Mouse (Mus musculus): Measurements from ENCODE around the gene Col4a1.

Gene Col4a1

DNA sequence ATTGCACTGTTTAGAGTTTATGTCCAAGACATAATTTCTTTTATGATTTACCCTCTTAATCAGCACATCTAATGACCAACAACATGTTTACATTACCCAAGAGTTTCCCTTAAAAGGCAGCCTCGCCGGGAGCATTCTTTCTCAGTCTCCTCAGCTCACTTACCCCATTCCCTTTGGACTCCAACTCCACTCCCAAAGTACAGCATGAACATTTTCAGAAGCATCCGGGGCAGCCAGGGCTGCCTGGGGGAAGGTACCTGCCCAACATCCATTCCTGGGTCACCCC lies 13.4 kb downstream of the Col4a1 start:
- 66% methylated on average over 3 of the region's 3 CpGs for WGBS

DNA sequence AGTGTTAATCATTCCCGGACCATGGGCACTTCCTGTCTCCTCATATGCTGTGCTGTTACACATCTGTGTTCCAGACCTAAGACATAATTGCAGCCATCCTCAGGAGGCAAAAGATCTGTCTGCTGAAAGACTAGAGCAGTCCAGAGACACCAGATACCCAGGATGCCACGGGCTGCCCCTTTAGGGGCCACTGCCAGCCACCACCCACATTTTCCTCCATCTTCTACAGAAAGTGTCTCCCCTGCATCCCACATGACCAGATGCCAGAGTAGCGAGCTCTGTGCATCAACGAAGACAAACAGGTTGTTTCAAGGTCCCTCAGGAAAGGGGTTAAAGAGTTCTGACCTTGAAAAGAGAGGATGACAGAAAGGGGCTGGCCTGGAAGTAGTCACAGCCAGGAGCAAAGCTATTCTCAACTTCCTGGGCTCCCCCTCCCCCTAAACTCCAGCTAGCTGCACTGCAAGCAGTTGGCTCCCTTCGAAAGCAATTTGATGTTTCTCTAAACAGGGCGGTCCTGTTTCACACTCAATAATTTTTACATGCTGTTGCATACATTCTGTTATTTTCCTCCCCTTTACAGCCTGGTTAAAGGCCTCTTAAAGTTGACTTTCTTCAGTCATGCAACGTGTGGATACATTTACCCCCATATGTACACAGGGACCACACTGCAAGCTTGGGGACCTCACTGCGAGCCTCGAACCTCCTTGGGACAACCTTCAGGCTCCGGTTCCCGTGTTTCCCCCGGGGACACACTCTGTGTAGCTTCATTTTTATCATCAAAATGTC lies 13.9 kb downstream of the Col4a1 start:
- 69% methylated on average over 12 of the region's 12 CpGs for WGBS

DNA sequence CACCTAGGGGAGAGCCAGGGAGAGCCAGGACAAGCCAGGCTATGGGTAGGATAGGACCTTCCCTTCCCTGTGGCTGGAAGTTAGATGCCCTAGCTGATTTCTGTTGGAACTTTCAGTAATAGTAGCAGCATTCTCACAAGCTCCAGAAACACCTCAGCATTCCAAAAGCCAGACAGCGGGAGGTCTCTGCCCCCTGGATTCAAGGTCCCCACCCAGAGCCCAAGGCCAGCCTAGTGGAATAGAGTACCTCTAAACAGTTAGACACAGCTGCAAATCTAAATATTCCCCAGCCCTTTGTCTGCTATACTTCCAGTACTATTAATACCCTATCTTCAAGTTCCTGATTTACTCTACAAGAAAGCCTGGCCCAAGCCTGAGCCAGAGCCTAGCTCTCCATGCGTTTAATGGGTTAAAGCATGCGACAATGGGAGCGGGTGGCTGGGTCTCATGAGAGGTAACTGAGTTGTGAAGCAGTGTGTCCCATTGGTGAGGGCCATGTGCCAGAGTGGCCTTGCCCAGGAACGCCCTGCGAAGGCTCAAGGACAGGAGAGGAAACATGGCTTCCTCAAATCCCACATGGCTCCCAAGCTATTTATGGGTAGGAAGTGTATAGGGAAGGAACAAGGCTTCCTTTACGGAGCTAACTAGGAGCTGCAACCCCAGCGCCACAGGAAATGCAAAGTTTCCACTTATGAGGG lies 15.3 kb downstream of the Col4a1 start:
- 68% methylated on average over 8 of the region's 8 CpGs for WGBS

DNA sequence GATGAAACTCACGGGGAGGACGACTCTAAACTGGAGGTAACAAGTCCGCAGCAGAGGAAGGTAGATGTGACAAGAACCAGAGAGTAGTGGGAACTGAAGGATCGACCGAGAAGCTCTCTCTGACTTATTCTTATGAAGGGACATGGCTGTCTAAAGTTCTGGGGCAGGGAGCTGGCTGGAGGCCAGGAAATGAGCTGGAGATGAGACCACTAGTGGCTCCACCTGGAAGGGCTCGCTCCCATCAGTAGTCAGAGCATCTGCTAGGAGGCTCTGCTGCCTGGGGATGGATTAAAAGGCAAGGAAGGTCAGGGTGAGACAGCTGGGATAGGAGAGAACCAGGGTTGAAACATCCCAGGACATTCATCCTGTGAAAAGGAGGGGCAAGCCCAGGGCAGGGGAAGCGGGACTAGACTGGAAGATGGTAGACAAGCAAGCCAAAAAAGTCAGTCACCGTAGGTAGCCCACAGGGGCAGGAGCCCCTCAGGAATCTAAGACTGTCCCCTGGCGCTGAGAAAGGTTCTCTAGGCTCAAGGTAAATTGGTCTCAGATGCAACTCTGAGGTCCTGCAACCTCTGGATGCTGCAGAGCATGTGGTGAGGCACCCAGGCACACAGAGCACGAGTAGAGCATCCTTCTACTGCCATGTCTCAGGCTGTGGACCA lies 16.2 kb downstream of the Col4a1 start:
- WGBS: 87% methylated on average over 10 of the region's 10 CpGs

DNA sequence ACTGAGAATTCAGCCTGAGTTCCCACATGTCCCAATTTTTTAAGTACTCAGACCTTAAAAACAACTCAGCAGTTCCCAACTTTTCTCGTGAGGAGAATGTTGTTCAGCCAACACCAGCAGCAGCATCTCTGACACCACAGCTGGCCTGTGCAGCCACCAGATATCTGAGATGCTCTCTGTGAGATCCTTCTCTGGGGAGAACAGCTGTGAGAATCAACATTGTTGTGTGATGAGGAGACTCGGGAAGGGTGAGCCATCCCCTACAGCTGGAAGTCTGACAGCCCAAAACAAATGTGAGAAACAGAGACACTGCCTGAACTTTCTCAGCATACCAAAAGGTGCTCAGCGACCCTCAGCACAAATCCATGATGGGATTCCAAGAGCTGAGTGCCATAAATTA lies 20.0 kb downstream of the Col4a1 start:
- WGBS: 66% methylated on average over 3 of the region's 3 CpGs

DNA sequence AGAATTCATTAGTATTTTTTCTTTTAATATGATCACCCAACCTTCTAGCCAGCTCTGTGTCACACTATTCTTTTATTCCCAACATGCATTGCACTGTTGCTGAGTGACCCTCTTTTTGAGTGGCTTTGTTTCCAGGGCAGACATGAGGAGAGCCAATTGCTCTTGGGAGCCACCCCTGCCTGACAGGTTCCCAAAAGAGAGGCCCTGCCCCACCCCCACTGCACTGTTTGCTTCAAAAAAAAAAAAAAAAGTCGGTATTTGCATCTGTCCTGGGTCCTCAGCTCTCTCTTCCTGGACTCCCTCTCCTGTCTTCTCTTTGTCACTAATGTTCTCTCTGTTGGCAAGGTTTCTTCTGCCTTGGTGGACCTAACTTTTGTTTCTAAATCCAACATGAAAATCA lies 22.1 kb downstream of the Col4a1 start:
- WGBS: 21% methylated on average over 1 of the region's 1 CpGs

DNA sequence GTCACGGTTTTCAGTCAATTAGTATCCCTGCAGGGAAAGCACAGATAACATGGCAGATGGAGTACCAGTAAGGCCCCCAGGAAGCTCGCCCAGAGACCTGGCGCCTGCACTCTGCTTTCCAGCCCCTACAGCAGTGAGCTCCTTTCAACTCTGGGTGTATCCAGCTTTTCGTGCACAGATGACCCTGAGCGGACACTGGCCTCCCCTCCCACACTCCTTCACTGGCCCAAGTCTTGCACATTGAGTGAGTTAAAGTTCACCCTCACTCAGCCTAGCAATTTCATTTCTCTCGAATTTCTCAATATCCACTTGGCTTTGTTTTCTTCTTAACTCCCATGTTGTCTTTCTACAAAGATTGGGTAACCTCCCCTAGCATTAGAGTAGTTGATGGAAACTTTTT lies 24.3 kb downstream of the Col4a1 start:
- 91% methylated on average over 6 of the region's 6 CpGs for WGBS

DNA sequence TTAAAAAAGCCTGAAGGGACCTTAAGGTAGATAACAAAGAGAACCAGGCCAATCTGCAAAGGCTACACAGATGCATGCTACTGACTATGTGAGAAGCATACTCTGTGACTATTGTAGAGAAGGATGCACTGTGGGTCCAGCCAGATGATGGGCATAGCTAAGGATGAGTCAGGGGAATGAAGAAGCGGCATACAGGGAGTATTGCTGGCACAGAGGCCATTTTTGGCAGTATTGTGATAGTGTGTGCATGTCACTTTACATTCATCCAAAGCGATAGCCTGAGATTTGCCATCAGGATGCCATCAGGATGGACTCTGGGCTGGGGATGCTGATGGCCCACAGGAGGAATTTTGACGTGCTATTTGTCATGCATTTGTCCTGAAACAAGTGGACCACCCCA lies 25.5 kb downstream of the Col4a1 start:
- WGBS: 76% methylated on average over 3 of the region's 3 CpGs

DNA sequence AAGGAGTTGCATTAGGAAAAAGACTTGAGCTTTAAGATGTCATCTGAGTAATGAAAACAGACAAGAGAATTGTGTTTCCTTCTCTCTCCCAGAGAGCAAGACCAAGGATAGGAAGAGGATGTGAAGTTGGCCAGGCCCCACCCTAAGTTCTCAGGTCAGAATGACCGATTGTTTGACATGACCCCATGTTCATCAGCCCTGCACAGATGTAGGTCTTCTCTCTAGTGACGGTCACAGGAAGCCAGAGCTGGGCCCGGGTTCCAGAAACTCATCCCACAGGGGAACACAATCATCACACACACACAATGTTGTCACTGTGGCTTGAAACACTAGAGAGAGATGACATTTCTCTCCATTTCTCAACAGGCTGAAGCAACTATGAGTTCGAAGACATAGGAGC lies 27.2 kb downstream of the Col4a1 start:
- WGBS: 78% methylated on average over 4 of the region's 4 CpGs

DNA sequence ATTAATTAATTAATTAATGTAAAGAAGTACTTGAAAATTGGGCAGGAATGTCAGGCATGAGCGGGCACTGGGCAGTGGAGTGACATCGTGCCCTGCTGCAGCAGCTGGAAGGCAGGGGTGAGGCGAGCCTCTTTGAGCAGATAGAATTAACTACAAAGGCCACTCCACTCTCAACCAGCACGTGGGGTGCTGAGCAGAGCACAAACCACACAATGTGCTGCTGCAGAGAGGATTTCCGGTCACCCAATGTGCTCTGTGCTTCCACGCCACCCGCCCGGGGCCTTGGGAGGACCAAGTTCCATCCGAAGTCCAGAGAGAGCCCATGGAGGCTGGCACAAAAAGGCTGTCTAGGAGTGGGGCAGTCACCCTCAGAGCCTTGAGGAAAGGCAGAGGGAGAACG lies 29.4 kb downstream of the Col4a1 start:
- 70% methylated on average over 10 of the region's 10 CpGs for WGBS

DNA sequence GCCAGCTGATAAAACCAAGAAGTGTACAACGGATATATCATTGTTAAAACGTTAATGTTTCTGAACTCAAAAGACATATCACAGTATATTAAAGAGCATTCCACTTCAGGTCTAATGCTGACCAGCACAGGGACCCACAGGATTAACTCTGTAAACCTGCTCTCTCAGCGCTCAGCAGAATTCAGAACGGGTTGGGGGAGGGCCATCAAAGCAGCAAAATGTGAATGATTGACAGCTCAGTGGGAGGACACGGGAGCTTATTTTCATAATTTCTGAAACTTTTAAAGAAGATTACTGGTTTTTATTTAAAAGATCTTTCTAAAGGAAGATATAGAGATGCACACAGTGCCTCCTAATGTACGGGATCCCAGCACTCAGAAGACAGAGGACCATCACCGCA lies 29.9 kb downstream of the Col4a1 start:
- WGBS: 83% methylated on average over 7 of the region's 7 CpGs

DNA sequence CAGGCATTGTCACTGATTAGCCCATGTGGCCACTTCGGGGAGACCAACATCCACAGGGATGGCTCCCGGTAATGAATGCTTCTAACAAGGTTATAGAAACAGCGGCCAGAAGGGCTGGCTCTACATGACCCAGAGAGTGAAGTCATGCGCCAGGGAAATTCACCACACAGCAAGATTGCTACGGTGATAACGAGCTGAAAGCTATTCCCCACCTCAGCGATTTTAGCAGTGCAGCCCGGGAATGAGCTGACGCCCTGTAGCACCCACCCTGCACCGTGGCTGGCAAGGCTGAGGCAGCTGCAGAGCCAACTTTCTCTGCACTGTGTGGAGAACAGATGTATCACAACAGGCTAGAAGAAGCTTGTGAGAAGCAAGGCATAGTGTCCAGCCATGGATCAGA lies 30.5 kb downstream of the Col4a1 start:
- WGBS: 60% methylated on average over 10 of the region's 10 CpGs

DNA sequence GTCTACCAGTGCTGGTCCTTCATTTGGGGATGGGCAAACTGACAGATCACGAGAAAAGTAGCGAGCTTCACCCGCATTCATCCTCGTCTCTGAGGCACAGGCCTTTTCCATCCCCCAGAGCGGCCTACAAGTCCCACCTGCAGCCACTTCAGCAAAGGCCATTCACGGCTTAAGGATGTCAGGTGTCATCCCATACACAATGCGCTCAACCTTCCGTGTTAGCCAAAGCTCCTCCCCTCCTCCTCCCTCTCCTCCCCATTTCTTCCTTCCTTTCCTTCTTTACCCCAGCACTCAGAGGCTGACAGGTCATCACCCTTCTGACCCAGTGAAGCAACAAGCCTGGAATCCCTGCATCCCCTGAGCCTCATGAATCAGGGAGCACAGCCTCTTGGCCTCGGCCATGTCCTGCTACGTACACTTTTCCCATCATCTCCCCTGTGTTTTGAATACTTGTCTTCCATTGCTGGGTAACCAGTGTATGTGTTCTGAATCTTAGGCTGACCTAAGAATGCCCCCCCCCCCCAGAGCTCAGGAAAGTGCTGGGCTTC lies 31.8 kb downstream of the Col4a1 start:
- 85% methylated on average over 10 of the region's 10 CpGs for WGBS

DNA sequence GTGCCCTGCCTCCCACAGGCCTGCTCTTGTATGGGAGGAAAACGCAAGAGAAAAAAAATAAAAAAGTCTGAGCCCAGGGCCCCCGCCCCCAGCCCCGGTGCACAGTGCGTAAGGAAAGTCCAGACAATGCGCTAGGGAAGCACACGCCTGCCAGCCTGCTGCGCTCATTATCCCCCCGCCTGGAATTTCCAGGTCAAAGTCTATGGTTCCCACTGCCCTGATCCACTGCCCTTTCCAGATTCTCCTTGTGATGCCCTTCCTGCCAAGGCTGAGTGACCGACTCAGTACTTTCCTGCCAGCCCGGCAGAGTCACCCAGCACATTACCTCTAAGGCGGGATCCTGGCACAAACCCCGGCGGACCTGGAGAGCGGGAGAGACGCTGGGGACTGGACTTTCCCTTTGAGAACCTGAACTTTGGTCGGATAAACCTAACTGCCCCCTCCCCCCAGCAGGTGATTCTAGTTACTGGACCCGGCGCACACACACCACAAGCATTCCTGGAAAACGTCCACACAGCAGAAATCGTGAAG lies 33.3 kb downstream of the Col4a1 start:
- 61% methylated on average over 20 of the region's 20 CpGs for whole genome bisulfite sequencing

DNA sequence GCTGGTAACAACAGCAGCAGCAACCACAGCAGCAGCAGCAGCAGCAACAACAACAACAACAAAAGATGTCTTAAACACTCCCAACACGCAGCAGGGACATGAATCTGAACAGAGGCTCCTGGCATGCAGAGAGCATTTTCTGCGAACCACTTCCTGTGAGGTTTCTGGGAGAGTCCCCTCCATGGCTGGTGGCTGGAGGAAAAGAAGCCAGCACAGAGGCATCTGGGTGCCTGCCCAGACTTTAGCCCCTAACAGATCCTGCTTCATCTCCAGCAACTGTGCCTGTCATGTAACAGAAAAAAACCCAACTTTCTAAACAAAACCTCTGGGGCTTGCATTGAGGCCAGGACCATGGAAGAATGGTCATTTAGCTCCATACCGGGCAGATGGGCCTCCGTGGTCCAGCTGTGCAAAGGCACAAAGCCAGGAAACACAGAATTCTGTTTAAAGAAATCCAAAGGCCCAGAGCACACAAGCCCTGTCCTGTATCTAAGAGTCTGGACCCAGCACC lies 34.5 kb downstream of the Col4a1 start:
- 46% methylated on average over 4 of the region's 4 CpGs for WGBS

DNA sequence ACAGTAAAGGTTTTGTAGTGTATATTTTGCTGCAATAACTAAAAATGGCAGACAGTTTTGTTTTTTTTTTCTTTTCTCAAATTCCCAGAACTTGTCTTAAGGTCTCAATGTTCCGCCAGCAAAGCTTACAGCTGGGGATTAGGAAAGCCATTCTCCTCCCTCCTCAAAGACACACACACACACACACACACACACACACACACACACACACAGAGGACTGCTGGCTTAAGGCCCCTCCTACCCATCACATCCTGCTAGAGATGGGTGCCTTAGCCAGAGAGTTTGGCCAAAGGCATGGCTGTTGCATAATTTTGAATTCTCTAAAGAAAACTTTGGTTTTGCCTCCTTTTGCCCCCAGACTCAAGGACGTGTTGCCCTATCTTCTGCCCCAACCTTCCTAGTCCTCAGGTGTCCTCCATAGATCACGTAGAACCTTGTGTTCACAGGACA lies 35.0 kb downstream of the Col4a1 start:
- 53% methylated on average over 3 of the region's 3 CpGs for WGBS

DNA sequence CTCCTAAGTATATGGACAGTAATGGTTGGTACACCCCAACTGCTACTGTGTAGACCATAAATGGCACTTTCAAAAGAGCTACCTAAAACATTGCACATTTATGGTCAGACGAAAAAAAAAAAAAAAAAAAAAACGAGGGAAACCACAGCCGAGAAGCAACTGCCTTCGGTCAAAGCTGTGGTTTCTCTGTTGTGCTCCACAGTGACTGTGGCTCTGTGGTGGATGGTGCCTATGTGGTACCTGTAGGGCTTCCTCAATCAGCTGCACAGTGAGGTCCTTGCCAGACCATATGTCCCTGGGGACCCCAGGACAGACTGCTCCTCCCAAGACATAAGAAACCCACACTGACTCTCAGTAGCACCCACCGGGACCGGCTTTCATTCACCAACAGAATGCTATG lies 36.3 kb downstream of the Col4a1 start:
- 70% methylated on average over 6 of the region's 6 CpGs for WGBS

DNA sequence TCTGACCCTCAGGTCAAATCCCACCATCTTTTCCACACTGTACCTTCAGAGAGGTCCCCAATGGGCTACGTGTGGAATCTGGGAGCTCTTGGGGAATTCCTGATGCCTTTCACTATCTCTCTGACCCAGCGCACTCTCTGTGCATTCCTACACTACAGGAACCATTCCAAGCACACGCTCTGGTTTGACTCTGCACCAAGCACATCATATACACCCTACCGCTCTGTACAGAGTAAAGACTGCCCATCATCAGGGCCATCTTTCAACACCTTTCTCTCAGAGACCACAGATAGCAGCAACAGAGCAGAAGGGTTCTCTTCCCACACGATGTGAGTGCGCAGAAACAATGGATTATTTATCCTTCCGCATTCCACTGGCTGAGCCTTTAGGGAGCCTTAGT lies 38.2 kb downstream of the Col4a1 start:
- 78% methylated on average over 7 of the region's 7 CpGs for WGBS

DNA sequence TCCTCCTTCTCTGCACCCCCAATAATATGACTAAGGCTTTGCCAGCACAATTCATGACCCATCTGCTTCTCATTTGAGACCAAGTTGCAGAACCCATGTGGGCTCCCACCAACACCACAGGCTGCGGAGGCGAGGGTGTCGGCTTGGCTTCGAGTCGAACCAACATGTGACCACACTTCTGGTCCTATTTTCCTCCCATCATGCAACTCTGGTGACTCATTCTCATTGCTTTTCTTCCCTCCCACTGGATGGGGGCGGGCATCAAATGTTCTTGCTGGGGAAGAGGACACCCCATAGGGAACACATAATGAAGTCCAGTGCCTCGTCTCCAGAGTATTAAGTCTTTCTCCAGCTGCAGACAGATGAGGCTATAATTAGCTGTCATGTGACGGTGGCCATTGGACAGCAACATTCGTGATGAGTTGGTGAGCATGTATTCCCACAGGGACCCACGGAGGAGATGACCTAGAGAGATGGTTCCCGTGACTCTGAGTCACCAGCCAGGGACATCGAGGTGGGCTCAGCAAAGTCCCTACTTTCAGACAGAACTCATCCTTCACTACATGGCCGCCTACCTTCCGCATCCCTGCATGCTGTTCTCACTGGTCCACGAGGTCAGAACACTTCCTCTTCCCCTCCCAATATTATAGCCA lies 39.0 kb downstream of the Col4a1 start:
- WGBS: 65% methylated on average over 15 of the region's 15 CpGs

DNA sequence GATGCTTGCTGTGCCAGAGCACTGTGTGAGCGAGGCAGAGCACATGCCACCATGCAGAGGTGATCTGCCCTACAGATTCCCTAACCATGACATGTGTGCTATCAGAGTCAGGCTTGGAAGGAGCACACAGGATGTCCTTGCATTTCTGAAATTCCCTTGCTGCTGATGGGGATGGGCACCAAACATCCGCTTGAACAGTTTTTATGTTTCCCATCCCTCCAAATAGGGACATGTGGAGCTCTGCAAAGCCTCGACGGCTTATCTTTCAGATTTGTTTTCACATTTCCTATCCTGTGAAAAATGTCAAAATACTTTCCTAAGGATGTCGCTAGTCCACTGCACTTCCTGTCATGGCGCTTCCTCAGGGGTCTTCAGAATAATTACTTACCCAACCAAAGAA lies 40.4 kb downstream of the Col4a1 start:
- WGBS: 84% methylated on average over 6 of the region's 6 CpGs

DNA sequence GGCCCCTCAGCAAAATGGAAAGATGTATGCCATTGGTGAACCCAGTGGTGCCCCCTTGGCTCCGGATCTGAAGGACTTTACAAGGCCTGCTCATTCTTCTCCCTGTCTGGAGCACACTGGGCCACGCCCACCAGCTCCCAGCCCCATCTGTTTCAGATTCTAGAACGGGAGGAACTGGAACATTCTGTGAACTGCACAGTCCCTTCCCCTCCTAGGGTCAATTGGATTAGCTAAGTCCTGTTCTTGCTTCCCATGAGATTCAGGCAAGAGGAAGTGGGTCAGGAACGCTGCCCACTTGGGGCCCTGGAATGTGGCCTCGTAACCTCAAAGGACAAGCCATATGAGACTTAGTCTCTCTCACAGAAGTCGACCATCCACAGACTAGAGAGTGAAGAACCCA lies 41.8 kb downstream of the Col4a1 start:
- 69% methylated on average over 6 of the region's 6 CpGs for WGBS

DNA sequence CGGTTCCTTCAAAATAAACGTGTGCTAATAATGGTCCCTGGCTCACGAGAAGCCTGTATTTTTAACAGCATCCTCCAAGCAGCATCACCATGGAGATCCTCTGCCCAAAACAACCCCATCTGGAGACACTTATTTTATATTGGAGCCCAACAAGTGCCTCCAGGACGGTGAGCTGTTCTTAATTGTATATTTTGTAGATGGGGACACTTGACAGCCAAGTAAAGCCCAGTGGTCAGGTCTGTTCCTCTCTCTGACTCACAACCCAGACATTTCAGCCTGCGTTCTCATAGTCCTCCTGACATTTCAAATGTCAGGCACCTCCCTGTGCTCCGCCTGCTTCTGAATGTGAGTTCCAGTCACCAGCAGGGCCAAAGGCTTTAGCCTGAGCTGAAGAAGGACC lies 43.9 kb downstream of the Col4a1 start:
- 50% methylated on average over 6 of the region's 6 CpGs for WGBS

Measured in cerebral cortex, adult 2 months (tissue).